Mouse (Mus musculus) intestine, embryonic 15.5 days (tissue): Measurements from ENCODE around the gene Gm45062. TPM values are rescaled to one million over a fixed set of nuclear protein-coding genes. Genes with fewer than 3 reads are reported as not detected.
A peak's percentile ranks its signal among the peaks of the same experiment; 100 is the strongest.

Experiments
- ATAC-seq: fragments of 200-750 bp; cut with Nextera tagmentation; 2 replicates; pipeline ENCODE4 v1.8.0; 2017; ENCODE audit warnings: moderate TSS enrichment, moderate library complexity
- H3K27ac ChIP-seq: fragments of 300-500 bp; sonication (generic); 2 replicates; pipeline ENCODE4 v1.5.1; 2015; ENCODE audit warnings: mild to moderate bottlenecking, inconsistent platforms
- H3K27me3 ChIP-seq: fragments of 300-500 bp; sonication (generic); replicated peaks from 2 replicates; pipeline ENCODE4 v1.6.1; 2015; ENCODE audit warnings: inconsistent platforms
- H3K36me3 ChIP-seq: fragments of 300-500 bp; sonication (generic); 2 replicates; pipeline ENCODE4 v1.6.1; 2015; ENCODE audit warnings: inconsistent platforms
- H3K4me1 ChIP-seq: fragments of 300-500 bp; sonication (generic); replicated peaks from 2 replicates; pipeline ENCODE4 v1.6.1; 2015; ENCODE audit warnings: inconsistent platforms
- H3K4me2 ChIP-seq: fragments of 300-500 bp; sonication (generic); replicated peaks from 2 replicates; pipeline ENCODE4 v1.6.1; 2015; ENCODE audit warnings: mild to moderate bottlenecking, inconsistent platforms
- H3K4me3 ChIP-seq: fragments of 300-500 bp; sonication (generic); replicated peaks from 2 replicates; pipeline ENCODE4 v1.5.1; 2015; ENCODE audit warnings: inconsistent platforms
- H3K9ac ChIP-seq: fragments of 300-500 bp; sonication (generic); 2 replicates; pipeline ENCODE4 v1.6.1; 2015; ENCODE audit warnings: inconsistent platforms
- H3K9me3 ChIP-seq: fragments of 300-500 bp; sonication (generic); 2 replicates; pipeline ENCODE4 v1.6.1; 2016; ENCODE audit warnings: inconsistent platforms
- WGBS: fragments of 180-500 bp; shearing (Covaris S2); methylation state at CpG from one replicate; pipeline ENCODE4 v1.1.7; 2015; 5-methylcytosine and 5-hydroxymethylcytosine counted together
- polyA plus RNA-seq: library from polyadenylated mRNA; unstranded; fragments of >200 nt; fragmentation: Nextera tagmentation; extraction: Ambion mirVana; gene quantifications from 2 replicates; pipeline ENCODE4 v1.2.1, GENCODE M21; 2015

Gm45062 gene
- polyA plus RNA-seq, 1 experiment from 2014 or later = 6.7 TPM

DNA sequence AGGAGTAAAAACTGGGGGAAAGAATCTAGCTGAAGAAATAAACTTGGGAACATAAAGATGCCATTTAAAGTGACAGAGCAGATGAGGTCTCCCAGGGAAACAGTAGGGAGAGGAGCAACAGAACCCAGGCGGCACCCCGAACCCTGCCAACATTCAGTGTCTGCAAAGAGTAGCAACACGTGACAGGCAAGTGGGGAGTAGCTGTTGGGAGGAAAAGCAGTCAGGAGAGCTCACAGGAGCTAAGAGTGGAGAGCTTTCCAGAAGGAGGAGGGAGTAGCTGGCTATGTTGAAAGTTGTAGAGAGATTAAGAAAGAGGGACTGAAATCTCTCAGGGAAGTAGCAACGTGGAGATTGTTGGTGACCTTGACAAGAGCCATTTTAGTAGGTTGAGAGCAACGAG is 214.2 kb downstream of the Gm45062 start:
- H3K27me3 ChIP-seq = no peaks in the 10 kb centered on the region
- WGBS = 48% methylated on average over 5 of the region's 5 CpGs
- peaks cover 6% of the 10 kb centered on the region; the same call in 1 of the 2 replicates for H3K4me1 ChIP-seq
- H3K9me3 ChIP-seq = no peaks in the 10 kb centered on the region
- no peak overlapping the region for H3K4me2 ChIP-seq
- no peaks in the 10 kb centered on the region for H3K36me3 ChIP-seq
- H3K4me3 ChIP-seq = no peak overlapping the region
- no peak overlapping the region for H3K27ac ChIP-seq
- peak; percentile 31; the same call in 1 of the 2 replicates for ATAC-seq
- H3K9ac ChIP-seq = no peak overlapping the region

GRCm38 (mm10) chr6:8474316-8474715 is 215.1 kb downstream of the Gm45062 start:
- no peaks in the 10 kb centered on the region for H3K36me3 ChIP-seq
- H3K9ac ChIP-seq = no peak overlapping the region
- no peaks in the 10 kb centered on the region for H3K9me3 ChIP-seq
- H3K27me3 ChIP-seq = no peaks in the 10 kb centered on the region
- H3K4me1 ChIP-seq = peaks cover 6% of the 10 kb centered on the region; the same call in 1 of the 2 replicates
- no peak for ATAC-seq
- 65% methylated on average over 3 of the region's 3 CpGs for WGBS
- H3K4me3 ChIP-seq = no peak overlapping the region
- no peak overlapping the region for H3K4me2 ChIP-seq
- no peak overlapping the region for H3K27ac ChIP-seq

DNA sequence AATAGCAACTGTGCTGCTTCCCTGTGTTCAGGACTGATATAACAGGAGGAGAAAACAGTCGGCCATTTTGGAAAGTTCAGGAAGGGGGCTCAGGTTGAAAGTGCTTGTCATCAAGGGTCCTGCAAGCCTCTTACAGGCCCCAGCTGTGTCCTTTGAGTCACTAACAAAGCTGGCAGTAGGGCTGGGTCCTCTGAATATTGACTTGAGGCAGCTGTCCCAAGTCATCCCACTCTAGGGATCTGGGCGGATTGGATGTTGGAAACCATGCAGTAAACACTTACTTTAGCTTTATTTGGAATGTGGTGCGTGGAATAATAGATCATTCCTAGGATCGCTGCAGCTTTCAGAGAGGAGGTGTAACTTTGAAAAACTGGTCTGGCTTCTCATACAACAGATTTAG is 215.6 kb downstream of the Gm45062 start:
- ATAC-seq = peak; percentile 39; the same call in 1 of the 2 replicates
- WGBS = 65% methylated on average over 4 of the region's 4 CpGs

DNA sequence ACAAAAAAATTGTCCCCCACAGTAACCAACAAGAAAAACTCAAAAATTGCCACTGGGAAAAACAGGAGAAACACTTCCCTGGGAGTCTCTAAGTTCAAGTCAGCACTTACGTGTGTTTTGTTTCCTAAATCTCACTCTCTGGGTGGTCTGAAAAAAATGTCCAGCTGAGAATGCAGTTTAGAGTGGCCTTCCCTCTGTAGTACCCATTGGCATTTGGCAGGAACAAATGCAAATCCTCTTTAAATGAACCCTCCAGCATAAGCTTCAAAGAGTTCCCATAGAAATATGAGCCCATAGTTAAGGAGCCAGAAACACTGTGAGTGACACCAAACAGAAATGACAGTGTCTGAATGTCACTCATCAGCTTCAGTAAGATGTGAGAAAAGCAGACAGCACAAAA is 219.9 kb downstream of the Gm45062 start:
- H3K36me3 ChIP-seq = no peaks in the 10 kb centered on the region
- H3K27ac ChIP-seq = no peak overlapping the region
- no peak overlapping the region for H3K4me3 ChIP-seq
- H3K27me3 ChIP-seq = no peaks in the 10 kb centered on the region
- WGBS = 54% methylated on average over 1 of the region's 1 CpGs
- H3K9ac ChIP-seq = no peak overlapping the region
- H3K9me3 ChIP-seq = no peaks in the 10 kb centered on the region
- H3K4me2 ChIP-seq = no peak overlapping the region
- no peak for ATAC-seq
- no peaks in the 10 kb centered on the region for H3K4me1 ChIP-seq

More for the DNA sequence above, 215.6 kb downstream of the Gm45062 start:
- no peaks in the 10 kb centered on the region for H3K36me3 ChIP-seq
- no peaks in the 10 kb centered on the region for H3K9me3 ChIP-seq
- no peak overlapping the region for H3K4me2 ChIP-seq
- no peak overlapping the region for H3K9ac ChIP-seq
- no peak overlapping the region for H3K4me3 ChIP-seq
- no peak overlapping the region for H3K27ac ChIP-seq
- H3K4me1 ChIP-seq = peaks cover 6% of the 10 kb centered on the region; the same call in 1 of the 2 replicates
- no peaks in the 10 kb centered on the region for H3K27me3 ChIP-seq

DNA sequence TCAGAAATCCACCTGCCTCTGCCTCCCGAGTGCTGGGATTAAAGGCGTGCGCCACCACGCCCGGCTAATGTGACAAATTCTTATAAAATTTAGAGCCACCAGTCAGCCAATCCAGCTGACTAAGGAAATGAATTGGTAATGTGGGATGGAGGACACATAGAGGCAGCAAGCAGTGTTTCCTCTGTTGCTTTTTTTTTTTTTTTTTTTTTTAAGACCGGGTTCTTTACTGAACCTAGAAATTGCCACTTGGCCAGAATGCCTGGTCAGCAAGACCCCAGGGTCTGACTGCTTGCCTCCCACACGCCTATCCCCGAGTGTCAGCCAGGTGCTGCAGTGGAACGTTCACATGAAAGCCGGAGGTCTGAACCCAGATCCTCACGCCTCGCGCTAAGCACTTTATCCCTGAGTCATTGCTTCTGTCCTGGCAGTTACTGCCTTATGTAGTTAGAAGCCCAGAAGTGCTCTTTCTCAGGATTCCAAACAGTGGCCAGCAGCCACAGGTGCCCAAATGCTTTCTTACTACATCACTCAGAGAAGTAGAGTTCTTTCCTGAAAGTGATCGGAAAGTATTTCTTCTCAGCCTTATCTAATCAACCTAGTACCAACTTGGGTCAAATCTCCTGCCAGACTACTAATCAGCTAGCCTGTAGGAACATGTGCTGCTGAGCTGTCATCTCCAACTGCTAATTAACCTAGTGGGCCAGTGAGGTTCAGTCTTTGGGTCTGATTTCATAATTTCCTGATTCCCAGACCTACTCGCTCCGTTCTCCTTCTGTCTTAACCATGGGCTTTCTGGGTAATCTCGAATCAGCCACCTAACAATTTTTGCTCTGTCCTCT is 225.4 kb downstream of the Gm45062 start:
- no peak overlapping the region for H3K4me3 ChIP-seq
- H3K27me3 ChIP-seq = no peaks in the 10 kb centered on the region
- no peak overlapping the region for H3K27ac ChIP-seq
- H3K36me3 ChIP-seq = no peaks in the 10 kb centered on the region
- H3K4me2 ChIP-seq = no peak overlapping the region
- H3K9me3 ChIP-seq = no peaks in the 10 kb centered on the region
- H3K9ac ChIP-seq = no peak overlapping the region
- no peak for ATAC-seq
- WGBS = 89% methylated on average over 17 of the region's 17 CpGs
- 0 out of 2 replicates have a peak, but pooled peaks cover 2% of the 10 kb centered on the region for H3K4me1 ChIP-seq

DNA sequence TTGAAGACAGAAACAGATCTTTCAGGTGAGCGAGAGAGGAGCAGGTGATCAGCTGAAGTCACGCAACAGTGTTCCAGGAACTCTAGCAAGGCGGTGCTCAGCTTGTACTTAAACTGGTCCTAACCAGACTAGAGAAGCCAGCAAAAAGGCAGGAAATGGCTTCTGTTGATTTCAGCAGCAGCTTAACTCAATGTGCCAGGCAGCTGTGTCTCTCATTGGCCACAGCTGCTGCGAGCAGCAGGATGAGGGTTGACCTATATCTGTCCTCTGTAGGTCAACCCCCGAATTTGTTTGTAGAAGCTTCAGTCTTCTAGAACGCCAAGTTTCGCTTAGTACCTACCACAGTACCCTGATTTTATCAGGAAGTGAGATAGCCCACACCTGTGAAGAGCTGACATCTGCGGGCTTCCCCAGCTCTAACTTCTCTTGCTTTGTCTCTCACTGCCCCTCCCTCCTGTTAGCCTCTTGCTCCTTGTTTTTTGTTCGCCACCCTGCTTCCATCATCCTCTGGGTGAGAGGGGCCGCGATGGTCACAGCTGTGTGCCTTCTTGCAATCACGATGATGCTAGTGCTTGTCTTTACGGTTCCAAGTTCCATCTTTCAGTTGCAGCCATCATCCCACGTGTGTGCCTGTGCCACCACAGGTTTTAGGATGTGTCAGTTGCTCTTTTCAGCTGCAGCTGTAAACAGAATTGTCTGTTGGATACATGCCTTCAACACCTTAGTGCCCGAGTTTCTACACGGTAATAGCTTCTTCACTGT is 226.3 kb downstream of the Gm45062 start:
- H3K4me2 ChIP-seq = no peak overlapping the region
- H3K27me3 ChIP-seq = no peaks in the 10 kb centered on the region
- 70% methylated on average over 16 of the region's 16 CpGs for WGBS
- H3K9me3 ChIP-seq = no peaks in the 10 kb centered on the region
- no peak overlapping the region for H3K4me3 ChIP-seq
- H3K27ac ChIP-seq = no peak overlapping the region
- H3K4me1 ChIP-seq = 0 out of 2 replicates have a peak, but pooled peaks cover 2% of the 10 kb centered on the region
- no peaks in the 10 kb centered on the region for H3K36me3 ChIP-seq
- H3K9ac ChIP-seq = no peak overlapping the region
- peak; percentile 58 for ATAC-seq

- ATAC-seq = no peak
- 88% methylated on average over 17 of the region's 17 CpGs for WGBS
- Histone ChIP-seq H3K27me3 (no peaks in the 10 kb centered on the region), H3K36me3 (no peaks in the 10 kb centered on the region), H3K4me3 (no peak overlapping the region), H3K4me2 (no peak overlapping the region), H3K9me3 (no peaks in the 10 kb centered on the region), H3K27ac (no peak overlapping the region), H3K4me1 (0 out of 2 replicates have a peak, but pooled peaks cover 2% of the 10 kb centered on the region), H3K9ac (no peak overlapping the region)
Observed at GRCm38 (mm10) chr6:8486391-8487043, 227.3 kb downstream of the Gm45062 start.

DNA sequence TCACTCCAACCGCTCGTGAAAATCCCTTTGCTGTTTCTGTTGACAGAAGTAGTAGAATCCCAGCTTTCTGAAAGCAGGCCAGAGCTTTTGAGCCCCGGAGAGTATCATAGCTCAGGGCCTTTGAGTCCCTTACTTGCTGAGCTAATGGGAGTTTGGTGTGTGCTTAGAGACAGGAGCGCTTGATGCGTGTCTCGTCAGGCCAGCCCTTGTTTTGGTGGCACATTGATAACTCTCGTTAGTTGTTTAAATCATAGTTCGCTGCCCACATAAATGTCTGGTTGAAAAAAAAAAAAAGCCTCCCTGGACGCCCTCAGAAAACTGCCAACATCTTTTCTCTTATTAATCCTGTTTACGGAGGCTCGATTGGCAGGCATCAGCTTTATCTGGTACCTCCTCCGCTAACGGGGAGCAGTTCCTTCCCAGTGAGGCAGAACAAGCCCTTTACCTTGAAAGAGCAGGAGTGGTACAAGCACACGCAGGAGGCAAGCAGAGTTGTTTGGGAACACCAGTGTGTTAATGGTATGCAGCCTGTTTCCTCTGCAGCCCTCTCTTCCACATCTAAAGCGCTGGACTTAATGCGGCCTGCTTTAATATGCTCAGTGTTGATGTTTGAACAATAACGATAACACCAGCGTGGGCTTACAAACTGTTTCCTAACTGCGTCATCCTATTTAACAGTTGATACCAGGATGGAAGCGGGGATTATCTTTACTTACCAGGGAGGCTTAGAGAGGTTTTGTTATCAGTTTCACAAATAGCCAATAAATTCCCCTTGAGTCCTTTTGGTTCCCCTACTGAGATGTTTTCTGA is 228.0 kb downstream of the Gm45062 start:
- no peak overlapping the region for H3K4me2 ChIP-seq
- no peak overlapping the region for H3K4me3 ChIP-seq
- no peaks in the 10 kb centered on the region for H3K36me3 ChIP-seq
- 59% methylated on average over 20 of the region's 20 CpGs for WGBS
- no peak overlapping the region for H3K27ac ChIP-seq
- no peaks in the 10 kb centered on the region for H3K27me3 ChIP-seq
- H3K4me1 ChIP-seq = 0 out of 2 replicates have a peak, but pooled peaks cover 2% of the 10 kb centered on the region
- no peak for ATAC-seq
- no peaks in the 10 kb centered on the region for H3K9me3 ChIP-seq
- H3K9ac ChIP-seq = no peak overlapping the region

DNA sequence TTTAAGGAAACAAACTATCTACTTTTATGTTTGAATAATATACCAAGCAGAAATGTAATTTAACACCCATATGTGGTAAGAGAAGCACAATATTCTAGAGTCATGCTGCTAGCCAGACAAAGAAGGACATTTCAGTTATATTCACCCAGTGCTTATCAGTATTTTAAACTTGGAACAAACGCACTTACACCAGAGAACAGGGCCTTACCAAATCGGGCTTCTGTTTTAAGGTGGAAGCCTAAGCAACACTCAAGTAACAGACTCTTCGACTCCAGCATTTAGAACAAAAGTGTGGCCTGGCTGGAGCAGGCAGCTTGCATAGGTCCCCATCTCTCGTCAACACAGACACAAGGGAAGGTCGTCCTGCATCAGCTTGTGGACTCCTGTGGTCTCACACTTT is 229.0 kb downstream of the Gm45062 start:
- Histone ChIP-seq H3K36me3 (no peaks in the 10 kb centered on the region), H3K9ac (no peak overlapping the region), H3K9me3 (no peaks in the 10 kb centered on the region), H3K4me1 (0 out of 2 replicates have a peak, but pooled peaks cover 2% of the 10 kb centered on the region), H3K4me3 (no peak overlapping the region), H3K27me3 (no peaks in the 10 kb centered on the region), H3K27ac (no peak overlapping the region), H3K4me2 (no peak overlapping the region)
- no peak for ATAC-seq
- WGBS = 53% methylated on average over 5 of the region's 5 CpGs

DNA sequence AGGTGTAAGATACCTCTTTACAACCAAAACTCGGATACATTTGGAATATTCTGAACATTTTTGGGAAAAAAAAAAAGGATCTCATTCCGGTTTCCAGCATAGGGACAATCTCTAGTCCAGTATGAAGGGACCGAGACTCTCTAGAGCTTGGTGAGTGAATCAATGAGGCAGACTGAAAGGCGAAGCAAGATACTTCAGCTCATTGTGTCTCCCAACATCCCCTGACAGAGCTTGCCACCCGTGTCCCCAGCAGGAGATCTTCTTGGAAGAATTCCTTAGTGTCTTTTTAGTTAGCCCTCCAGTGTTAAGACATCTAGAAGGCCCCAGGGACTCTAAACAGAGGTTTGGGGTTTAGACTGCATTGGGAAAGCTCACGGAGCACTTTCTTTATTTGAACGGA is 230.0 kb downstream of the Gm45062 start:
- Histone ChIP-seq H3K4me2 (no peak overlapping the region), H3K9ac (no peak overlapping the region), H3K4me1 (0 out of 2 replicates have a peak, but pooled peaks cover 2% of the 10 kb centered on the region), H3K9me3 (no peaks in the 10 kb centered on the region), H3K36me3 (no peaks in the 10 kb centered on the region), H3K27me3 (no peaks in the 10 kb centered on the region), H3K27ac (no peak overlapping the region), H3K4me3 (no peak overlapping the region)
- WGBS = 84% methylated on average over 7 of the region's 7 CpGs
- no peak for ATAC-seq

GRCm38 (mm10) chr6:8489938-8490585 is 230.8 kb downstream of the Gm45062 start:
- no peaks in the 10 kb centered on the region for H3K36me3 ChIP-seq
- no peak for ATAC-seq
- no peak overlapping the region for H3K4me2 ChIP-seq
- H3K4me3 ChIP-seq = no peak overlapping the region
- 0 out of 2 replicates have a peak, but pooled peaks cover 2% of the 10 kb centered on the region for H3K4me1 ChIP-seq
- no peak overlapping the region for H3K27ac ChIP-seq
- H3K9me3 ChIP-seq = no peaks in the 10 kb centered on the region
- no peaks in the 10 kb centered on the region for H3K27me3 ChIP-seq
- H3K9ac ChIP-seq = no peak overlapping the region
- WGBS = 93% methylated on average over 1 of the region's 1 CpGs
